Mouse (Mus musculus): ENCODE data around the gene Shisa3. TPM values are rescaled to one million over a fixed set of nuclear protein-coding genes. Genes with fewer than 3 reads are reported as not detected.

Gene Shisa3
- polyA plus RNA-seq, 1 experiment from 2014 or later, result 1.6 TPM

DNA sequence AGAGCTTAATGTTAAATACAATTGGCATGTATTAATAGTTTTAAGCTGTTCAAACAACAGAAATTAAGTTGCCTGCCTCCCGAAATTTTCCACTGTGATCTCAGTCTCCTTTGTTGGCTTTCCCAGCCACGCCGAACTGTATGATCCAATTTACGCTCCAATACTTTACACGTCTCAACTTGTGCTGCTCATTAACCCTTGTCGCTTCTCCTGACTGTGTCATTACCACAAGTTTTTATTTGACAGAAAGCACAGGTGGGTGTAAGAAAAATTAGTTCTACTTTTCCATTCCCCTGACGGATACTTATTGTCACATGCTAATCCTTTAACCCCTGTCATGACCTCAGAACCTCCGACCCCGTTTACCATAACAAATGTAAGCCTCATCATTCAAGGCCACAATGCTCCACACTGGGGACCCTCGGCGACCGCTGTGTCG lies 49.2 kb downstream of the Shisa3 start:
- H3K4me1 ChIP-seq, result peaks cover 24% of the 10 kb centered on the region
- H3K4me2 ChIP-seq, result no peak overlapping the region
- no peak overlapping the region for H3K27ac ChIP-seq
- peaks cover 14% of the 10 kb centered on the region; the same call in 1 of the 2 replicates for H3K27me3 ChIP-seq
- ATAC-seq (ENCODE audit: low FRiP score), result peak; percentile 53; the same call in 1 of the 2 replicates
- H3K9me3 ChIP-seq, result no peaks in the 10 kb centered on the region
- WGBS, result 5% methylated on average over 13 of the region's 13 CpGs
- no peak overlapping the region for H3K4me3 ChIP-seq (replicated peaks)
- H3K36me3 ChIP-seq (replicated peaks), result no peaks in the 10 kb centered on the region
- H3K9ac ChIP-seq, result no peak overlapping the region

DNA sequence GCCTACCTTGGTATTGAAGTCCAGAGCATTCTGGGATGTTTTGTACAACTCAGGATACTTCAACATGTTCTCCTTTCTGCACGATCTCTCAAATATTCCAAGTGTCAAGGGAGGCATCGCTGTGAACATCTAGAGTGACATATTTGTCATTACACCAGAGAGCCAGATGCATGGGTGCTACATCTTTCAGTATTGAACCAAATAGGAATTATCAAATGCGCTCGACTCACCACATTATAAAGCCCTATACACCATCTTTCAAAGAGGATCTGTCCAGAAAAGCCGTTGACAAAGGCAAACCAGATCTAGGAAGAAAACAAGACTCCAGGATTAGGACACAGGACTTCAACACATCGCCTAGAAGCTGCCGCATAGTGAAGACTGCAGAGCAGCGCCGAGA lies 52.2 kb downstream of the Shisa3 start:
- H3K4me3 ChIP-seq (replicated peaks), result no peak overlapping the region
- no peak overlapping the region for H3K9ac ChIP-seq
- H3K4me2 ChIP-seq, result no peak overlapping the region
- H3K4me1 ChIP-seq, result peaks cover 27% of the 10 kb centered on the region
- H3K36me3 ChIP-seq (replicated peaks), result no peaks in the 10 kb centered on the region
- peaks cover 17% of the 10 kb centered on the region; the same call in 1 of the 2 replicates for H3K27me3 ChIP-seq
- no peaks in the 10 kb centered on the region for H3K9me3 ChIP-seq
- no peak for ATAC-seq (ENCODE audit: low FRiP score)
- no peak overlapping the region for H3K27ac ChIP-seq
- WGBS, result 77% methylated on average over 9 of the region's 9 CpGs

DNA sequence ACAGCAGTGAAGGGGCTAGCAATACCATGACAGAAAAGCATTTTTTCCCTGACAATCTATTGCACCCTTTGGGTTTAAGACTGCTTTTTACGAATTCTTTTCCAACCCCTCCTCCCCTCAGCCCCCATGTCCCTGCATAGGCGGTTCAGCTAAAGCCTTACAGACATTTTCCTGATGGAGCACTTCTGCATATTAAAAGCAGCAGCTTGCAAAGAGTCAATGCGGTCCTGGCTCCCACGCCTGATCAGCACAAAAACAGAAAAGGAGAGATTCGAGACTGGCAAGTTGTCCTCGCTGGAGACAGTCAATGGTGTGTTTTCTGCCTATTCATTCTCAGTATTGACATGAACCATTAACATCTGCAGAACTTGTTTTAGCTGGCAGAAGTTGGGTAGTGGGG lies 55.0 kb downstream of the Shisa3 start:
- H3K4me2 ChIP-seq, result no peak overlapping the region
- peaks cover 6% of the 10 kb centered on the region; the same call in 1 of the 2 replicates for H3K4me1 ChIP-seq
- H3K27ac ChIP-seq, result no peak overlapping the region
- H3K36me3 ChIP-seq (replicated peaks), result peaks cover 8% of the 10 kb centered on the region; the same call in 1 of the 2 replicates
- no peak for ATAC-seq (ENCODE audit: low FRiP score)
- H3K27me3 ChIP-seq, result peaks cover 17% of the 10 kb centered on the region; the same call in 1 of the 2 replicates
- no peaks in the 10 kb centered on the region for H3K9me3 ChIP-seq
- 29% methylated on average over 6 of the region's 6 CpGs for WGBS
- no peak overlapping the region for H3K4me3 ChIP-seq (replicated peaks)
- no peak overlapping the region for H3K9ac ChIP-seq

DNA sequence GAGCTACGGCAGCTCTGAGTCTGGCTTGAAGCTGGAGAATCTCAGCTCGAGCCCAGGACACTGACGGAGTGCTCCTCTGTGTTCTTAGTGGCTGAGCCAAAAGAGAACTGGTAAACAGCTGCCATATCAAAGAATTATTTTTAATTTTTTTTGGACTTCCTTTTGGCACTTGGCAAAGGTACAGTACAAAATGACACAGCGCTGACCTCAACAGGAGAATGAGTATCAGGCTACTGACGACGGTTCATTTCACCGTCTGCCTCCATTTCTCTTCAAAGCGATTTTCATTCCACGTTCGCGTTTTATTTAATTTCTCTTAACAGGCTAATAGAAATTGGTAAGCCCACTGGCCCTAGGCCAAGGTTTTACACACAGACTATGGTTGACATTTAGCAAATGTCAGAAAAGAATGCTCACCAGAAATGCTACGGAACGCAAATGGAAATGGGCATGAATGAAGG lies 61.8 kb downstream of the Shisa3 start:
- no peaks in the 10 kb centered on the region for H3K4me1 ChIP-seq
- WGBS, result 88% methylated on average over 13 of the region's 13 CpGs
- no peak overlapping the region for H3K9ac ChIP-seq
- H3K27ac ChIP-seq, result no peak overlapping the region
- H3K4me3 ChIP-seq (replicated peaks), result no peak overlapping the region
- H3K4me2 ChIP-seq, result no peak overlapping the region
- H3K27me3 ChIP-seq, result no peaks in the 10 kb centered on the region
- no peaks in the 10 kb centered on the region for H3K9me3 ChIP-seq
- no peak for ATAC-seq (ENCODE audit: low FRiP score)
- peaks cover 8% of the 10 kb centered on the region; the same call in 1 of the 2 replicates for H3K36me3 ChIP-seq (replicated peaks)

GRCm38 (mm10) chr5:67670158-67670557 lies 62.5 kb downstream of the Shisa3 start:
- WGBS, result 77% methylated on average over 6 of the region's 6 CpGs
- no peaks in the 10 kb centered on the region for H3K9me3 ChIP-seq
- no peaks in the 10 kb centered on the region for H3K4me1 ChIP-seq
- no peak overlapping the region for H3K4me3 ChIP-seq (replicated peaks)
- H3K27ac ChIP-seq, result no peak overlapping the region
- no peaks in the 10 kb centered on the region for H3K27me3 ChIP-seq
- no peak overlapping the region for H3K9ac ChIP-seq
- H3K4me2 ChIP-seq, result no peak overlapping the region
- H3K36me3 ChIP-seq (replicated peaks), result peaks cover 10% of the 10 kb centered on the region; the same call in 1 of the 2 replicates
- ATAC-seq (ENCODE audit: low FRiP score), result no peak

DNA sequence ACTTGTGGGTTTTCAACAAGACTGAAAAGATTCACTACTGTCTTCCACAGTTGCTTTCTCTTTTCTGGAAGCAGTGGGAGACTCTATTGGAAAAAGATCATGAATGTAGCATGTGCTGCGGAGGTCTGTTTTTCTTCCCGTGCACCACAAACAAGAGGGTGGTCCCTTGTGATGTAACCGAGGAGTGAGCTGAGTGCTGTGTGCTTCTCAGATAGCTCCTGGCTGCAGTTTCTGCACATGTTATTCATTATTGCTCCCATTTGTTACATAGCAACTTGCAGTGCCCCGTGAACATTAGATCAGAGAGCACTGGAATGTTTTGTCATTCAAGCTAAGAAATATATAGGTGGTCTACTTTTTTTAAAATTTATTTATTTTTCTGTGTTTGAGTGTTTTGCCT lies 65.3 kb downstream of the Shisa3 start:
- Histone ChIP-seq H3K4me1 (no peaks in the 10 kb centered on the region), H3K9me3 (no peaks in the 10 kb centered on the region), H3K4me3 (replicated peaks) (no peak overlapping the region), H3K27me3 (no peaks in the 10 kb centered on the region), H3K36me3 (replicated peaks) (peaks cover 18% of the 10 kb centered on the region), H3K27ac (no peak overlapping the region), H3K4me2 (no peak overlapping the region), H3K9ac (no peak overlapping the region)
- no peak for ATAC-seq (ENCODE audit: low FRiP score)
- WGBS, result 89% methylated on average over 4 of the region's 4 CpGs

Small RNA genes lying within 50 kb of the gene (microRNA-seq; reads per million reads assigned to microRNA genes)
- not detected for gene Gm23617

Other genes starting within 250 kb of the Shisa3 start
- 7.8 and 8.7 TPM in 2 replicates for gene Bend4, start 179.6 kb upstream of the Shisa3 start, polyA plus RNA-seq (2016; fragmentation: Nextera tagmentation; extraction: Ambion mirVana)
- 25.2 and 28.1 TPM in 2 replicates for gene Atp8a1, start 239.6 kb downstream of the Shisa3 start, polyA plus RNA-seq (2016; fragmentation: Nextera tagmentation; extraction: Ambion mirVana)